Mouse (Mus musculus) liver, adult 2 months (tissue): ENCODE results near the gene Pknox2. TPM values are rescaled to one million over a fixed set of nuclear protein-coding genes. Genes with fewer than 3 reads are reported as not detected.
A peak's percentile ranks its signal among the peaks of the same experiment; 100 is the strongest.

ENCODE experiments used
- DNase-seq: peaks from one replicate; pipeline ENCODE4 v3.0.0-alpha.2; 2011; ENCODE audit warnings: low read depth, low spot score; ENCODE audit errors: extremely low read depth
- H3K27ac ChIP-seq: fragments of 200-500 bp; replicated peaks from 2 replicates; pipeline ENCODE4 v1.5.1; 2012; ENCODE audit warnings: low read depth, mild to moderate bottlenecking, control low read depth, inconsistent platforms, low read length; ENCODE audit not compliant: insufficient read depth
- H3K27me3 ChIP-seq: fragments of 200-500 bp; 2 replicates; pipeline ENCODE4 v1.6.1; 2012; ENCODE audit warnings: mild to moderate bottlenecking, moderate library complexity, low read length, inconsistent platforms; ENCODE audit not compliant: control insufficient read depth, insufficient read depth
- H3K36me3 ChIP-seq: fragments of 200-500 bp; 2 replicates; pipeline ENCODE4 v1.6.1; 2012; ENCODE audit warnings: low read length, inconsistent platforms; ENCODE audit not compliant: control insufficient read depth, insufficient read depth
- H3K4me1 ChIP-seq: fragments of 200-500 bp; 2 replicates; pipeline ENCODE4 v1.6.1; 2011; ENCODE audit warnings: low read length; ENCODE audit not compliant: control insufficient read depth, insufficient read depth
- H3K4me3 ChIP-seq: fragments of 200-500 bp; 2 replicates; pipeline ENCODE4 v1.5.1; 2011; ENCODE audit warnings: low read depth, mild to moderate bottlenecking, control low read depth, low read length, moderate library complexity; ENCODE audit not compliant: insufficient read depth
- H3K79me2 ChIP-seq: fragments of 200-500 bp; 2 replicates; pipeline ENCODE4 v1.6.1; 2012; ENCODE audit warnings: inconsistent platforms, mild to moderate bottlenecking, low read length, moderate library complexity; ENCODE audit not compliant: control insufficient read depth, insufficient read depth
- H3K9ac ChIP-seq: fragments of 200-500 bp; 2 replicates; pipeline ENCODE4 v1.6.1; 2012; ENCODE audit warnings: low read depth, mild to moderate bottlenecking, control low read depth, inconsistent platforms, low read length
- CTCF ChIP-seq: fragments of 200-500 bp; IDR thresholded peaks from 2 replicates; pipeline ENCODE4 v1.5.1; 2011; ENCODE audit warnings: low read depth, low read length, control low read depth
- POLR2A ChIP-seq: fragments of 200-500 bp; IDR thresholded peaks from 2 replicates; pipeline ENCODE4 v1.6.1; 2011; ENCODE audit warnings: low read length, control low read depth; ENCODE audit not compliant: insufficient read depth; ENCODE audit errors: extremely low read depth
- WGBS: fragments of 180-500 bp; shearing (Covaris S2); methylation state at CpG from one replicate; pipeline ENCODE4 v1.1.7; 2018; 5-methylcytosine and 5-hydroxymethylcytosine counted together
- polyA plus RNA-seq: library from polyadenylated mRNA; depleted of rRNA; stranded (reverse); fragments of >200 nt; gene quantifications from 2 replicates; pipeline ENCODE4 v1.2.3, GENCODE M21; 2012
- total RNA-seq: library from RNA; depleted of rRNA; stranded (reverse); fragments of >200 nt; gene quantifications from 2 replicates; pipeline ENCODE4 v1.2.3, GENCODE M21; 2014

Gene Pknox2
- total and polyA plus RNA-seq, 2 experiments, result 0.09 to 0.42 TPM

- peaks cover 3% of the 10 kb centered on the region; the same call in 1 of the 2 replicates for H3K27me3 ChIP-seq
Observed at GRCm38 (mm10) chr9:37126197-37126596, 21.0 kb downstream of the Pknox2 start.

GRCm38 (mm10) chr9:37124696-37125480 lies 22.3 kb downstream of the Pknox2 start:
- no peak overlapping the region for H3K9ac ChIP-seq
- H3K4me3 ChIP-seq, result no peak overlapping the region
- DNase-seq, result peak; percentile 73
- H3K4me1 ChIP-seq, result no peaks in the 10 kb centered on the region
- H3K79me2 ChIP-seq, result no peaks in the 10 kb centered on the region
- TF ChIP-seq CTCF (peak; percentile 35; the same call in 1 of the 2 replicates), POLR2A (no peak)
- WGBS, result 62% methylated on average over 8 of the region's 8 CpGs
- H3K27ac ChIP-seq, result no peak overlapping the region
- H3K36me3 ChIP-seq, result no peaks in the 10 kb centered on the region
- peaks cover 3% of the 10 kb centered on the region; the same call in 1 of the 2 replicates for H3K27me3 ChIP-seq

More at GRCm38 (mm10) chr9:37126197-37126596, 21.0 kb downstream of the Pknox2 start:
- H3K36me3 ChIP-seq, result no peaks in the 10 kb centered on the region
- H3K27ac ChIP-seq, result no peak overlapping the region
- no peak overlapping the region for H3K4me3 ChIP-seq
- no peak overlapping the region for H3K9ac ChIP-seq
- TF ChIP-seq CTCF, result no peak
- TF ChIP-seq POLR2A, result no peak
- DNase-seq, result no peak
- WGBS, result 90% methylated on average over 2 of the region's 2 CpGs
- no peaks in the 10 kb centered on the region for H3K79me2 ChIP-seq
- H3K4me1 ChIP-seq, result no peaks in the 10 kb centered on the region

GRCm38 (mm10) chr9:37123384-37123783 lies 23.8 kb downstream of the Pknox2 start:
- DNase-seq, result no peak

GRCm38 (mm10) chr9:37122971-37123370 lies 24.2 kb downstream of the Pknox2 start:
- H3K9ac ChIP-seq, result no peak overlapping the region
- H3K4me3 ChIP-seq, result no peak overlapping the region
- H3K27me3 ChIP-seq, result peaks cover 3% of the 10 kb centered on the region; the same call in 1 of the 2 replicates
- no peak for TF ChIP-seq POLR2A
- TF ChIP-seq CTCF, result no peak
- WGBS, result 72% methylated on average over 6 of the region's 6 CpGs
- DNase-seq, result no peak
- H3K36me3 ChIP-seq, result no peaks in the 10 kb centered on the region
- H3K27ac ChIP-seq, result no peak overlapping the region
- no peaks in the 10 kb centered on the region for H3K79me2 ChIP-seq
- H3K4me1 ChIP-seq, result no peaks in the 10 kb centered on the region

More at GRCm38 (mm10) chr9:37123384-37123783, 23.8 kb downstream of the Pknox2 start:
- no peak overlapping the region for H3K4me3 ChIP-seq
- H3K36me3 ChIP-seq, result no peaks in the 10 kb centered on the region
- H3K4me1 ChIP-seq, result no peaks in the 10 kb centered on the region
- no peaks in the 10 kb centered on the region for H3K79me2 ChIP-seq
- TF ChIP-seq POLR2A, result no peak
- TF ChIP-seq CTCF, result no peak
- WGBS, result 90% methylated on average over 7 of the region's 7 CpGs
- no peak overlapping the region for H3K27ac ChIP-seq
- H3K27me3 ChIP-seq, result peaks cover 3% of the 10 kb centered on the region; the same call in 1 of the 2 replicates
- H3K9ac ChIP-seq, result no peak overlapping the region

- Histone ChIP-seq H3K36me3 (no peaks in the 10 kb centered on the region), H3K79me2 (no peaks in the 10 kb centered on the region), H3K27me3 (peaks cover 3% of the 10 kb centered on the region; the same call in 1 of the 2 replicates), H3K4me1 (no peaks in the 10 kb centered on the region), H3K27ac (no peak overlapping the region), H3K4me3 (no peak overlapping the region), H3K9ac (no peak overlapping the region)
- WGBS, result 76% methylated on average over 1 of the region's 1 CpGs
- DNase-seq, result no peak
- TF ChIP-seq POLR2A, result no peak
Observed at GRCm38 (mm10) chr9:37122381-37122780, 24.8 kb downstream of the Pknox2 start.
